Mouse (Mus musculus): Measurements from ENCODE around the gene Gan.
A peak's percentile ranks its signal among the peaks of the same experiment; 100 is the strongest.

Gan gene

GRCm38 (mm10) chr8:117199658-117200057 is 41.7 kb downstream of the Gan start:
- DNase-seq (ENCODE audit: low spot score in 2 of 2) = no peak

DNA sequence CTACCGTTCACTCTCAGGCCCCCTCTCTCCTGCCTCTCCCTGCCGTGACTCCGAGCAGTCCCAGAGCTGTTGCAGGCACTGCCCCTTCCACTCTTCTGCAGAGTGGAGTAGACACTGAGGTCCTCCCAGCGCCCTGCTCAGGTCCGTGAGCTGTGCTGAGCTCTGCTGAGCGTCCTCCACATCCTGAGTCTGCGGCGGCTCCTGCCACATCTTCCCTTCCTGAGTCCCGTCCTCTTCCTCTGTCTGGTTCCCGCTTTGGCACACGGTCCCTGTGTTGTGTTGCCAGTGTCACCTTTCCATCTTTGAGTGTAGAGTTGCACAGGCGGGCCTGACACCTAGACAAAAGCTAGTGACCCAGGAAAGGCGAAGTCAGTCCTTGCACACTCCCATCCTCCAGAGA is 42.4 kb downstream of the Gan start:
- DNase-seq (ENCODE audit: low spot score in 2 of 2) = no peak

- DNase-seq (ENCODE audit: low spot score in 2 of 2) = no peak
Observed at GRCm38 (mm10) chr8:117200803-117201202, 42.9 kb downstream of the Gan start.

GRCm38 (mm10) chr8:117201221-117202017 is 43.5 kb downstream of the Gan start:
- DNase-seq (ENCODE audit: low spot score in 2 of 2) = no peak

DNA sequence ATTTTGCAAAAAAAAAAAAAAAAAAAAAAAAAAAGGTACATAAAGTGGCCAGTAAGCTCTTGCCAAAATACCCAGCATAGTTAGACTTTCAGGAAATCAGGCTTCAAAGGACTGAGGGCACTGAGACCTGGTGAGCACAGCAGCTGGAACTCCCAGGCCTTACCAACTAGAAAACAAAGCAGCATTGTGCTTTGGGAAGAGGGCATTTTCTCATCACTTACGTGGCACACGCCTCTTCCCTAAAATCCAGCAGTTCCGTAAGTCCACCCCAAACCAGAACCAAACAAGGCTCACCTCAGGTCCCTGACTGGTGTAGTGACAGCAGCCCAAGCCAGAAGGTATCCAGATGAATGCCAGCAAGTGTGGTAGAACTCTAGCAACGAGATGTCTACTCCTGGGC is 45.1 kb downstream of the Gan start:
- DNase-seq (ENCODE audit: low spot score in 2 of 2) = no peak

DNA sequence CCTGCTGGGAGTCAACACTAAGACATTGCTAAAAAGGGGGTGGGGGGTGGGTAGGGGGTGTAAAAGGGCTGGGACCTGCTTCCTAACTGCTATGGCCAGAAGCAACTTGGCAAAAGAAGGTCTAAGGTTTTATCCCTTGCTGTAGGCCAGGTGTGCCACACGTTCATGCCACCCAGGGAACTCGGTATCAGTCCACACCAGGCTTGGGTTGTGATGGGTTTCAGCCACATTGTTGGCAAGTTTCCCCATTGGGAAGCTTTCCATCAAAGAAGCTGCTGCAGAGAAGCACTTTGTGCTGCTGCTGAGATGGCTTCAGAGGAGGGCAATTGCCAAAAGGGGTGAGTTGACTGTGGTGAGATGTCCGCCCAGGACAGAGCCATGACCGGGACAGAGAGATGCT is 47.9 kb downstream of the Gan start:
- DNase-seq (ENCODE audit: low spot score in 2 of 2) = no peak

DNA sequence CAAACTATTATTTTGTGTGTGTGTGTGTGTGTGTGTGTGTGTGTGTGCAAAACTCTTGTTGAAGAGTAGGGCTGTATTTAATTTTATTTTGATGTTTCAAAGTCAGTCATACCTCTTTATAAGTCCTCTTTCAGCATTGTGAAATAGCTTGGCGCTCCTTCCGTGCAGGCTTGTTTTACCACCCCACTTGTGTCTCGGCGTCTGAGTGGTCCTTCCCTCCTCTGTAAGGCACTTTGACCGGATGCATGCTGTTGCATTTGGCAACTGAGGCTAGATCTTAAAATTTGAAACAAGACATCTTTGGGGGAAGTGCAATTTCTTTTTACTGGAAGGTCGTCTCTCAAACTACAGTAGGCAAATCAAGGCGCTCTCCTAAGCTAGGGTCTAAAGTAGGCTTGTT is 48.7 kb downstream of the Gan start:
- no peak for DNase-seq (ENCODE audit: low spot score in 2 of 2)

- no peak for DNase-seq (ENCODE audit: low spot score in 2 of 2)
Observed at GRCm38 (mm10) chr8:117209150-117209549, 51.2 kb downstream of the Gan start.

DNA sequence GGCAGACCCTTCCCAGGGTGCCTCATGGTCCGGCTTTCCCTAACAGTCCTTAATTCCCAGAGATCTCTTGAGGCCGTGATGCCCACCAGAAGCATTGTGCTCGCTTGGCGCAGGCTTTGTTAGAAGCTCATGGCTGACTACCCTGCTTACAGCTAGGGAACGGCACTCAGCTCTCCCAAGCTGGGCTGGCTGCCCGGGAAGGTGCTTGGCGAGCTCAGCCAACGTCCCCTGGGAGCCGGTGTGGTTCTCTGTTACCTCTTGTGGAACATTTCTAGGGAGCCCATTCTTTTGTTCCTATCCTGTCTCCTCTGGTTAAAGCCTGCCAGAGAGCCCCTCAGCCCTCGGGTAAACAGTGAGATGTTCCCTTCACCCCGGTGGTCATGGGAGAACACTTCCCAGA is 54.2 kb downstream of the Gan start:
- no peak for DNase-seq (ENCODE audit: low spot score in 2 of 2)

GRCm38 (mm10) chr8:117217724-117218123 is 59.8 kb downstream of the Gan start:
- DNase-seq (ENCODE audit: low spot score in 2 of 2) = no peak

DNA sequence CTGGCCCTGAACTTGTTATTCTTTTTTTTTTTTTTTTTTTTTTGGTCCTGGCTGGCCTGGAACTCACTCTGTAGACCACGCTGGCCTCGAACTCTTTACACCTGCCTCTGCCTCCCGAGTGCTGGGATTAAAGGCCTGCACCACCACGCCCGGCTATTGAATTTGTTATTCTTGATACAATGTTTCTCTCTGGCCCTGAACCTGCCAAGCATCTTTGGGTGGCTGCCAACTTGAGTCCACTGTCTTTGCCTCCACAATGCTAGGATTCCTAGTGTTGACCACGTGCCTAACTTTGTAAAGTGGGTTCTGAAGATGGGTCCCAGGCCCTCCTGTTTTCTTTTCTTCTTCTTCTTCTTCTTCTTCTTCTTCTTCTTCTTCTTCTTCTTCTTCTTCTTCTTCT is 64.5 kb downstream of the Gan start:
- DNase-seq (ENCODE audit: low spot score in 2 of 2) = no peak

GRCm38 (mm10) chr8:117224630-117225029 is 66.7 kb downstream of the Gan start:
- DNase-seq (ENCODE audit: low spot score in 2 of 2) = peak; percentile 93 to 94

GRCm38 (mm10) chr8:117226306-117226705 is 68.4 kb downstream of the Gan start:
- no peak for DNase-seq (ENCODE audit: low spot score in 2 of 2)

DNA sequence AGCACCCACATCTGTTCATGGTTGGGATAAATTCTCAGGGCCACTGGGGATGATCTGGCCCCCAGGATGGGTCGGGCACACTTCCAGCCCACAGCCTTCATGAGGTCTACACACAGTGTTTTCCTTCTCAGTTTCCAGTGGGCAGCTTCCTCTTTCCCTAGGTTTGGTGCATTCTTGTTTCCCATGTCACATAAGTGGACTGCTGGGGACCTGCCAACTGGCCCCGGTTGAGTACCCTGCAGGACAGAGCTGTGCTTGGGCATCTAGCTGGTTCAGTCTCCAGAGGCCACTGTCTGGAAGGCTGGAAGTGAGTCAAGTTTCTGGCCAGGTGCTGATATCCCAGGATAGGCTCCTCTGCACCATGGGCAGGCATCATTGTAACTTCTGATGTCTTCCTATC is 69.4 kb downstream of the Gan start:
- no peak for DNase-seq (ENCODE audit: low spot score in 2 of 2)

GRCm38 (mm10) chr8:117233199-117233598 is 75.3 kb downstream of the Gan start:
- no peak for DNase-seq (ENCODE audit: low spot score in 2 of 2)

GRCm38 (mm10) chr8:117236531-117236930 is 78.6 kb downstream of the Gan start:
- DNase-seq (ENCODE audit: low spot score in 2 of 2) = no peak

DNA sequence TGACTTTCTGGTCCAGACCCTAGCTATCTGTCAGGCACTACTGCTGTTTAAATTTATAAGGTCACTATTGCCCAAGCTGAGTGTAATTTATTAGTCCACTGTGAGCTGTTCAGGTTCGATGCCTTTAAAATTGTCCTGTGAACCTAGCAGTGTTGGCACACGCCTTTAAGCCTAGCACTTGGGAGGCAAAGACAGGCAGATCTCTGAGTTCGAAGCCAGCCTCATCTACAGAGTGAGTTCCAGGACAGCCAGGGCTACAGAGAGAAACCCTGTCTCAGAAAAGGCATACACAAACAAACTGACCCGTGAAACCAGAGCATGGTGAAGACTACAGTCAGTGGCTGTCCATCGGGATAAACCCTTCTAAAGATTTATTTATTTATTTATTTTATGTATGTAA is 82.4 kb downstream of the Gan start:
- DNase-seq (ENCODE audit: low spot score in 2 of 2) = no peak

DNA sequence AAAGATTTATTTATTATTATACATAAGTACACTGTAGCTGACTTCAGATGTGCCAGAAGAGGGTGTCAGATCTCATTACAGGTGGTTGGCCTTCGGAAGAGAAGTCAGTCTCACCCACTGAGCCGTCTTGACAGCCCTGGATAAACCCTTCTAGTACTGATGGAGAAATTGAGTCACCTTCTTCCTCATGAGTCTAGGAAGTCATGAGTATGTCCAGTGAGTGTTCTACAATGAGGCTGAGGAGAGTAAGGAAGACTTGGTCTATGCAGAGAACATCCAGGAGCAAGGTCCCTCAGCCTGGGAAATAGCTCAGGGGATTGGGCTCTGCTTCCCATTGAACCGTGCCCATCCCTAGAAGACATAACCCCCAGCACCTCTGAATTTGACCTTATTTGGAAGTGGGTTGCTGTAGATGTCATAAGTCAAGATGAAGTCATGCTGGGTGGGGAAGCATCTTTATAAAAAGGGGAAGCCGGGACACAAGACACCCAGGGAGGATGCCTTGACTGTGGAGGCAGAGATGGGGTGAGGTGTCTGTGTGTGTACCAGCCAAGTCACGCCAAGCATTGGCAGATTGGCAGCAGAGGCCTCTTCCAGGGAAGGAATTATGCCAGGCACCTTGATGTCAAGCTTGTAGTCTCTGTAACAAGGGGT is 83.0 kb downstream of the Gan start:
- DNase-seq (ENCODE audit: low spot score in 2 of 2) = no peak

DNA sequence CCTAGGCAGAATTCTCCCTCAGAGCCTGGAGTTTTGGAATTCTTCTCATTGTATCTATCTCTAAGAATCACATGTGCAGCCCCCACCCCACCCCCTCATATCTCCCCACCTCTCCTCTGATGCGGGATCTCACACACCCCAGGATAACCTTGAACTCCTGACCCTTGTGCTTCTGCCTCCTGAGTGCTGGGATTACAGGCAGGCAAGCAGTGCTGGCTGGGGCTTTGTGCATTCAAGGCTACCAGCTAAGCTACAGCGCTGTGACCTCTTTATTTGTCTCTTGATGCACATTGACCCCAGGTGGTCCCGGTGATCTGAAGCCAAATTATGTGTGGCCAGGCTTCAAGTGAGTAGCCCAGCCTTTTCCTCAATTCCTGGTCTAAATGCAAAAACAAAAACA is 83.9 kb downstream of the Gan start:
- DNase-seq (ENCODE audit: low spot score in 2 of 2) = no peak

DNA sequence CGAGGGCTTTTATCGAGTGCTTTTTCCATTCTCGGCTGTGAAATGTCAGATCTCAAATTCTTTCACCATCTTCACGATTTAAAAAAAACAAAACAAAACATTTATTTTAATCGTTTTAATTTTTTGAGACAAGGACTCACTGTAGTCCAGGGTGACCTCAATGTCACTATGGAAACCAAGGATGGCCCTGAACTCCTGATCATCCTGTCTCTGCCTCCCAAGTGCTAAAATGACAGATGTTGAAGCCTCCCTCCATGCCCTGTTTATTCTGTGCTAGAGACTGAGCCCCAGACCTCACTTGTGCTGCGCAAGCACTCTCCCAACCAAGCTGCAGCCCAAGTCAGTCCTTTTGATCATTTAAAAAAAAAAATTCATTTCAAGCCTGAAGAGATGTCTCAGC is 84.4 kb downstream of the Gan start:
- DNase-seq (ENCODE audit: low spot score in 2 of 2) = no peak

DNA sequence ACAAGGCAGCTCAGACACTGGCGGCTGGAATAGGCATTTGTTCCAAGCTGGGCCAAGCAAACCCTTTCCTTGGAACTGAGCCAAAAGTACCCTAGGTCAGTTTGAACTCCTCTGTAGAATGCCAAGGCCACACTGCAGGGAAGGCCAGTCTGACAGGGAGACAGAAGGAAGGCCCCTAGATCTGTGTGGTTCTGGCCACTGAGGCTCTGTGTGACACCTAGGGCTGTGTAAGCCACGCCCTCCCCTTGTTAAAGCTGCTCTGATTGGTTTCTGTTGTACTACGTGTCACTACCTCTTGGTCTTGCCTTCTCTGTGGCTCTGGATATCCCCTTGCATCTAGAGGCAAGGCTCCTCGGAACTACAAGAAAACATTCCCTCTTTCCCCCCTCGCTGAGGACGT is 86.7 kb downstream of the Gan start:
- no peak for DNase-seq (ENCODE audit: low spot score in 2 of 2)

- DNase-seq (ENCODE audit: low spot score in 2 of 2) = no peak
Observed at GRCm38 (mm10) chr8:117248341-117248740, 90.4 kb downstream of the Gan start.

DNA sequence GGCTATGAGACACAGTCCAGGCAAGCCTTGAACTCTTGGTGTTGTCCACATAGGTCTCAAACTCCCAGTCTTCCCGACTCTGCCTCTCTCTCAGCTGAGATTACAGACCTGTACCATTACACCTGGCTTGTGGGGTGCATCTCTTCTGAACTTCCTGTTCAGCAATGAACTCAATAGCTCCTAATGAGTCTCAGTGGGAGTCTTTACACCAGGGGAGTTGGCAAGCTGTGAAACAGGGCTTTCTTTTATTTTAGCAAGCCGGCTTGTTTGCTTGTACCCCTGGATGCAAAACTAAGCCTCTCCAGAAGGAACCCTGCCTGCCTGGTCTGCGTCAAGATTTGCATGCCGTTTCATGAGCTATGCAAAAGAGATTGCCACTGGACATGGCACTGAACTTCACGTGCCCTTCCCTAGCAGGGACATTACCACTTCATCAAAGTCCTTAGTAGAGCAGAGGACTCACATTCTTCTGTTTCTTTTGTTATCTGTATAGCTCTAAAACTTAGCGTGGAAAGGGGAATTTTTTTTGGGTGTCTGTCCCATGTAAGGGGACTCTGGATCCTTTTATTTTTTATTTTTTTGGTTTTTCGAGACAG is 93.2 kb downstream of the Gan start:
- DNase-seq (ENCODE audit: low spot score in 2 of 2) = no peak
